Mouse (Mus musculus): ENCODE measurements around the gene Pibf1. TPM values are rescaled to one million over a fixed set of nuclear protein-coding genes. Genes with fewer than 3 reads are reported as not detected.

Pibf1 gene
- 0.91 and 1.0 TPM in 2 replicates for polyA plus RNA-seq (2012; rRNA removed)

GRCm38 (mm10) chr14:99099267-99099966 is at the start of gene Pibf1, which contains the start of gene Dis3:
Pibf1 (plus strand) TSS chr14:99099424.
Dis3 (minus strand) TSS chr14:99099770.

GRCm38 (mm10) chr14:99298385-99299021 is 199.3 kb downstream of the Pibf1 start, which contains the start of gene Klf5:
Klf5 (plus strand) TSS chr14:99298691.

Other genes with a start within 250 kb of the Pibf1 start
- gene Rpl36a-ps1, start 105.1 kb upstream of the Pibf1 start, polyA plus RNA-seq (2012; rRNA removed): not detected in 2 replicates
- gene Mzt1, start 53.3 kb upstream of the Pibf1 start, polyA plus RNA-seq (2012; rRNA removed): 7.2 and 7.4 TPM in 2 replicates
- gene Bora, start 53.2 kb upstream of the Pibf1 start, polyA plus RNA-seq (2012; rRNA removed): 2.7 and 3.9 TPM in 2 replicates
- gene Dis3, start 346 bp downstream of the Pibf1 start, polyA plus RNA-seq (2012; rRNA removed): 4.3 and 4.4 TPM in 2 replicates
- gene Klf5, start 199.3 kb downstream of the Pibf1 start, polyA plus RNA-seq (2012; rRNA removed): 317 and 351 TPM in 2 replicates

Data from colon, adult 2 months (tissue).